Mouse (Mus musculus): Measurements from ENCODE around the gene Mast1.

Mast1 gene

GRCm38 (mm10) chr8:84937620-84938485 is 694 bp upstream of the Mast1 start:
- no peak for DNase-seq

- DNase-seq = no peak
These were observed 858 bp downstream of the Mast1 start for GRCm38 (mm10) chr8:84936041-84936961.

DNA sequence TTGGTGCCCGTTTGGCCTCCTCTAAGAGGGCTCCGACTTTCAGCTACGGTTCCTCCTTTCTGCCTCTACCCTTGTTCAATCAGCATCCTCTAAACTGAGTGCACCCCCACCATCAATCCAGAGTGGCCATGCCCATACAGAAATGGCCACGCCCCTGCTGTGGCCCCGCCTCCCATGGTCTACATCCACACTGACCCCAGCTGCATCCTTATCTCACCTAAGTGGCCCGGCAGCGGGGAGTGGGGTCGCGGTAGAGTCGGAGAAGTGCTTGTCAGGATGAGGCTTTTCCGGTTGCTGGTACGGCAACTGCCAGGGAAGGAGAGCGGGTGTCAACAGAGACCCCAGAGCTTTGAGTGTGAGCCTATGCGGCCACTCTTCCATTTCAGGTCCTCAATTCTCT is 1.7 kb downstream of the Mast1 start:
- peak; percentile 54 for DNase-seq

DNA sequence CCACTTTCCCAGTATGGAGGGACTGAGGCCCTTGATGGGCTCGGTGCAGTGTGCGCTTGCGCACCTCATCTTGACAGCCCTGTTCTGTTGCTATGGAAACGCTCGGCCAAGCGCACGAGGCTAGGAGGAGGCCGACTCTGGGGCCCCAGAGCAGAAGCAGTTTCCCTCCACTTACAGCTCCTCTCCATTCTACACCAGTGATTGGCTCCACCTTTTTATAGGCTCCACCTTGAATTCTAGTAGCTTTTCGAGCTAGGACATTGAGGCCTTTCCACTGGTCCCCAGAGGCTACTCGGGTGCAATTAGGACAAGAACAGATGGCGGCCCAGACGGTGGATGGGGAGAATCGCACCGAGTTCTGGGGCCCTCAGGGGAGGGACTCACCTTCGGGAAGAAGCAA is 2.3 kb downstream of the Mast1 start:
- peak; percentile 77 for DNase-seq

GRCm38 (mm10) chr8:84933767-84934559 is 3.2 kb downstream of the Mast1 start:
- no peak for DNase-seq

DNA sequence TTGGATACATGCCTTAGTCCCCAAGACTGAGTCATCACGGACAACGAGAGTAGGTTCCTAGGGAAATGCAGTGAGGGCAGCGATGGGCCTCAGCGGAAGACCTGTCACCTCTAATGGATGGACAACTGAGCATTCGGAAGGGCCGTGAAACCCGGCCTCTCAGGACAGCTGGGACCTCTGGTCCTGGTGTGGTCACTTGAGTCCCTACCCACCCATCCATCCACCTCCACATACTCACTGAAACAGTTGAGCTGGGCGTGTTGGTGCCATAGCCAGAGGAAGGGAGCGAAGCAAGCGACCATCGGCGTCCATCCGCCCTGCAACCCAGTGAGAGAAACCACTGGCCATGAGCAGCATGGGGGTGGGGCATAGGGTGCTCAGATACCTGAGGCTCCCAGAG is 6.6 kb downstream of the Mast1 start:
- no peak for DNase-seq

DNA sequence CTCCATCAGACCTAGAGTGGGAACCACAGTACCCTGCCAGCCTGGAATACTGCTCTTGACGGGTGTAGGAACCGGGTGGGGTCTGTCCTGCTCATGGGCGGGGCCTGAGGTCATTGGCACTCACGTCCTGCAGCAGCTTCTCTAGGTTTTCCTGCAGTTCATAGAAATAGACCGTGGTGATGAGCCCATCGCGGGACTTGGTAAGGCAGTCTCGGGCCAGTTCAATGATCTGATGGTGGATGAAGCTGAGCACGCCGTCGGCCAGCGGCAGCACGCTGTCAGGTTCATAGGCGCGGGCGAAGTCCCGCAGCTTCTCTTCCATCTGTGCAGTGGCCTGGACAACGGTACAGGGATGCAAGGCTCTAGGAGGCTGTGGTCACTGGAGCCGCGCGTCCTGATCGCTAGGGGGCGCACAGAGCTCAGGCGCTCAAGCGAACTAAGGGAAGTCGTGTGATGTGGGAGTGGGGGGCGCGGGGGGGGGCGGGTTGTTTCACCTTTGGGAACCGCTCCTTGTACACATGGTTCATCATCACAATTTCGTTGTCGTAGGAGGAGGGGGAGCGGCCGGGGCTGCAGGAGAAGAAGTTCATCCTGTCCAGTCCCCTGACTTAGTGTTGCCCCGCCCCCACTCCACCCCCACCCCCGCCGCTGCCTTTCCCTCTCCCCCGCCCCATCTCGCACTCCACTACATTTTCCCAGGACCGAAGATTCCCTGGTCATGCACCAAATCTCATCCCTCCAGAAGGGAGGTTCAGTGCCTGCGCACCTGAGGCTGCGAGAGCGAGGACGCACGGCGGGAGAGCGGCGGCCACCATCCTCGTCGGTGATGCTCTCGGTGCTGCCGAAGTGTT is 8.5 kb downstream of the Mast1 start:
- DNase-seq = peak; percentile 78

GRCm38 (mm10) chr8:84927513-84927912 is 9.6 kb downstream of the Mast1 start:
- no peak for DNase-seq

DNA sequence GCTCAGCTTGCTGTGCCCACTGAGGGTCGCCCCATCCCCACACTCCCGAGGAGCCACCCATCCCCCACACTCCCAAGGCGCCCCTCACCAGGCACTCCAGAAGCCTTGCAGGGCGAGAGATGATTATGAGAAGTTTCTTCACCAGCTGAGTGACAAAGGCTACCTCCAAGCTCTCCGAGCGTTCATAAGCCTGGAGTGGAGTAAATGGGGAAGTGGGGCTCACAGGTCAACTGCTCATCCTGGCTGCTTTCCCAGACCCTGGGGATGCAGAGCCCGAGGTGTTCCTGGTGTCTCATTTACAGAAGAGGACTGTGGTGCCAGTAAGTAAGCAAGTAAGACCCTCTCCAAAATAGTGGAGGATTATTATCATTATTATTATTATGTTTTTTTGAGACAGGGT is 11.6 kb downstream of the Mast1 start:
- no peak for DNase-seq

GRCm38 (mm10) chr8:84921596-84921995 is 15.6 kb downstream of the Mast1 start:
- no peak for DNase-seq

GRCm38 (mm10) chr8:84918646-84919045 is 18.5 kb downstream of the Mast1 start:
- no peak for DNase-seq

DNA sequence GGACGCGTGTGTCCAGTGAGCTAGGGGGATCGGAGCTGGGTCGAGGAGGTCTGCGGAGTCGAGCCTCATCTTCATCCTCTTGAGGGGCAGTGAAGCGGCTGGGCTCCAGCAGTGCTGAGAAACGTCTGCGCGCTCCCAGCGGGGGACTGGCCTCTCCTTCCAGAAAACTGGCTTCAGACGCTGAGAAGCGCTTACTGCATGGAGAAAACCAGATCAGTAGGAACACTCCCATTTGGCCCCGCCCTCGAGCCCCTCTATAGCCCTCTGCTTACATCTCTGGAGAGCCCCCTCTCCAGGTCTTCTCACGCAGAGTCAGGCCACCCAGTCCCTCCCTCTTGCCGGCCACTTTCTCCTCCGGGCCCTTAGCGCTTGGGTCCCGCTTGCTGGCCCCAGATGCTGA is 19.4 kb downstream of the Mast1 start:
- no peak for DNase-seq

GRCm38 (mm10) chr8:84915269-84915668 is 21.9 kb downstream of the Mast1 start:
- DNase-seq = no peak

- DNase-seq = no peak
These were observed 23.2 kb downstream of the Mast1 start for GRCm38 (mm10) chr8:84913960-84914359.

- DNase-seq = no peak
These were observed 23.7 kb downstream of the Mast1 start for GRCm38 (mm10) chr8:84913502-84913900.

GRCm38 (mm10) chr8:84912895-84913501 is 24.2 kb downstream of the Mast1 start:
- DNase-seq = peak; percentile 81

DNA sequence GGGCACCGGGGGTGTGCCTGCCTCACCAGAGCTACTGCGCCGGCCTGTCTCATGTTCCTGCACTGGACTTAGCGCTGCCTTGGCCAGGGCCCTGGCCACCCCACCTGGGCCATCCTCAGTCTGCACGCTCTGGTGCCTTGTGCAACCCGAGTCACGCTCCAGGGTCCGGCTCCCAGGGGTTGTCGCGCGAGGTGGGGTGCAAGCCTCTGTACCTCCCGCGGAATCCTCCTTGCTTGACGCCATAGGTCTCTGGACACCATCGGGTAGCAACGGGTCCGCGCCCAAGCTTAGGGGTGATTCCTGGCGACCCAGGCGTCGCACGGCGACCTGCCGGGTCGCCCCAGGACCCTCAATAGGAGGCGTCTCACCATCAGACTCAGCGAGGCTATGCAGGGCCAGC is 24.8 kb downstream of the Mast1 start:
- DNase-seq = no peak

DNA sequence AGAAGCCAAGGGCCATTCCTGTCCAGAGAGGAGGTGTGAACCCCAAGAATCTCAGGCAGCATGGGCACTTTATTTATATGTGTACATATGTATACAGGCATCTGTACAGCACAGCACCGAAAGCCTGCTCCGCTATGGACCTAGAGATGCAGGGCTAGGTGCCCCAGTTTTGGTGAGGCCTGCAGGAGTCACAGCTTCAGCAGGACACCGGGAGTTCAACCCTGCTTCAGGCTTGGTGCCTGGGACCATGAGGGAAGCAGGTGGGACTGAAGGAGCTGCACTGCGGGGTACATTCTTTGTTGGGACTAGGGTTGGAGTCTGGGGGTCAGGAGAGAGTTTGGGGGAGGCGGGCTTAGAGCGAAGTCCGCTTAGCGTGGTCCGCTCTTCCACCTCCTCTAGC is 25.3 kb downstream of the Mast1 start:
- DNase-seq = no peak

- peak; percentile 78 for DNase-seq
These were observed 26.6 kb downstream of the Mast1 start for GRCm38 (mm10) chr8:84910551-84910950.

GRCm38 (mm10) chr8:84909949-84910348 is 27.2 kb downstream of the Mast1 start:
- DNase-seq = no peak

DNA sequence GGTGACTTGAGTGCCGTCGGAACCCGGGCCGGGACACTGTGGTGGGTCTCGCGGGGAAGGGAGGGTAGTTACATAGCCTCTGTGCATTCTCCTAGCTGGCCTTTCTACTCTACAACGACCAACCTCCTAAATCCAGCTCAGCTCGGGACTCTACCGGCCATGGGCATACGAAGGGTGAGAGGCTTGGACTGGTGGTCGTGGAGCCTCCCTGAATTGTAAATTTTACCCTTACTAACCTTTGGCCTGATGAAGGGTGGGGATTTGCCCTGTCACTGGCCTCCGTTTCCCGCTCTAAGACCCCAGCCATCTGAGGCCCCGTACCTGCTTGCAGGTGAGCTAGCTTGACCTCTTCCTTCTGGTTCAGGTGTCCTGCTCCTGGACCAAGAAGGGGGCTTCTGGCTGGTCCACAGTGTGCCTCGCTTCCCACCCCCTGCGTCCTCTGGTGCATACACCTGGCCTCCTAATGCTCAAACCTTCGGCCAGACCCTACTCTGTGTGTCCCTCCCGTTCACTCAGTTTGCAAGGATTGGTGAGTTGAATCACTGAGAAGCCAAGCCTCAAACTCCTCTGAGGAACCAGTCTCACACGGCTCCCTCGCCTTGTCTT is 27.9 kb downstream of the Mast1 start:
- DNase-seq = no peak

Measured in cerebellum, adult 11 months (tissue).